Mouse (Mus musculus): ENCODE results near the gene Vat1l. TPM values are rescaled to one million over a fixed set of nuclear protein-coding genes. Genes with fewer than 3 reads are reported as not detected.

The Vat1l gene
- total RNA-seq, 1 experiment from 2014 or later: 16.6 TPM

- DNase-seq: no peak
These were observed 193.9 kb downstream of the Vat1l start for GRCm38 (mm10) chr8:114399273-114399672.

- DNase-seq: no peak
These were observed 196.3 kb downstream of the Vat1l start for GRCm38 (mm10) chr8:114401679-114402078.

GRCm38 (mm10) chr8:114411421-114411820, 206.0 kb downstream of the Vat1l start:
- DNase-seq: no peak

- DNase-seq: no peak
These were observed 212.4 kb downstream of the Vat1l start, which contains the start of gene Clec3a for GRCm38 (mm10) chr8:114417786-114418185. Gene Clec3a (plus strand): TSS chr8:114418086.

- no peak for DNase-seq
These were observed 213.1 kb downstream of the Vat1l start for GRCm38 (mm10) chr8:114418486-114418885.

DNA sequence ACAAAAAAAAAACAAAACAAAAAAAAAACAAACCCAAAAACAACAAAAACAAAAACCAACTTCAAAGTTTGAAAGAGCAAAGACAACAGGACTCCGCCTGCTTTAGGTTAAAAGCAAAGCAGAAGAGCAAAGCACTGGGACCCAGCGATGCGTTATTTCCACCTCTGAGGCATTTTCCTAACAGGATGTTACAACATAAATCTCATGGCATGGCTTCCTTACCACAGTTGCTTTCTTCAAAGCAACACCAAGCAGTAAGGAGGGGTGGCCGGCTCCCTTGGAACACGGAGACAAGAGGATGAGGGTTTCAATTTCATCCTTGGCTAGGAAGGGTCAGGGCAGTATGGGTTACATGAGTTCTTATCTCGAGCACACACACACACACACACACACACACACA, 213.5 kb downstream of the Vat1l start:
- DNase-seq: no peak

DNA sequence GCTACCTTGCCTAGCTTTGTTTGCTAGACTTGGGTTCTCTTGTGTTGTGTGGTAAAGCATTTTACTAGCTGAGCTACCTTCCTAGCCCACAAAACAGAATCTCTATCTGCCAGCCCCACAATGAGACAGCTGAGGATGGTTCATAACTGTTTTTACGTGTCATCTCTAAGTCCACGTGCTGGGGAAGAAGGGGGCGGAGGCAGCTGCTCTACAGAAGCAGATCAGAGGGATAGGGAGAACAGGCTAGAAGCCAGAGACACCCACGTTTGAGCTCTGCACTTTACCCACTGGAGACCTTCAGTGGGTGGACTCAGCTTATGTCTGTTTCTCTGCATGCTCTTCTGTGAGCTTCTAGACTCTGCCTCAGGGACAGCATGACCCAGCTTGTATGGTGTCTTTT, 216.1 kb downstream of the Vat1l start:
- no peak for DNase-seq

Other genes with a start within 250 kb of the Vat1l start
- 77.9 and 82.2 TPM in 2 replicates for gene Nudt7, start 72.1 kb upstream of the Vat1l start, total RNA-seq (2021)
- gene Clec3a, start 212.5 kb downstream of the Vat1l start, total RNA-seq (2021): not detected in 2 replicates
- gene Wwox, start 234.0 kb downstream of the Vat1l start, total RNA-seq (2021): 22.4 and 24.4 TPM in 2 replicates

Data from adrenal gland, postnatal 14 days (tissue).